Comparison of ENCODE assay signal across 9 mouse cellular contexts in genomic region chr1:180428101-180428712, GRCm38 (mm10). TPM values are rescaled to one million over a fixed set of nuclear protein-coding genes. Genes with fewer than 3 reads are reported as not detected.
DNase-seq lines count a peak whose midpoint lies in the region; ATAC-seq and TF ChIP-seq lines count a peak whose summit lies in the region.
"Had no signal": no experiment of that assay in that cellular context is flagged by ENCODE, and none has a peak within 500 bp of the region (broad histone marks: within the 10 kb centered on the region; RNA-seq: fewer than 3 reads in every experiment).

No protein-coding gene starts in this region.

- no peaks in the 10 kb centered on the region for H3K79me2 ChIP-seq in MEL (ENCODE audit: control insufficient read depth, insufficient read depth, low read length, poor library complexity)

- TF ChIP-seq RAD21 in MEL (IDR thresholded peaks at IDR 0.05; ENCODE audit: low read depth, low read length) = peak; percentile 71

- H3K27me3 ChIP-seq in liver, embryonic 12.5 days (replicated peaks) = peaks cover 35% of the 10 kb centered on the region
- H3K27me3 ChIP-seq in MEL (ENCODE audit: control insufficient read depth in 1 of 2, insufficient read depth in 2 of 2, low read length in 2 of 2) = no peaks in the 10 kb centered on the region
- peaks cover 28% of the 10 kb centered on the region for H3K27me3 ChIP-seq in heart, embryonic 12.5 days (replicated peaks)
- H3K27me3 ChIP-seq: hindbrain, embryonic 15.5 days had no signal

- H3K4me1 ChIP-seq in liver, embryonic 12.5 days = peaks cover 20% of the 10 kb centered on the region
- peaks cover 3 to 21% of the 10 kb centered on the region in 2 experiments for H3K4me1 ChIP-seq in MEL (ENCODE audit: control insufficient read depth in 1 of 2, insufficient read depth in 2 of 2, low read length in 2 of 2)
- peaks cover 18% of the 10 kb centered on the region for H3K4me1 ChIP-seq in heart, embryonic 12.5 days (replicated peaks)

- no peaks in the 10 kb centered on the region for H3K36me3 ChIP-seq in liver, embryonic 12.5 days
- peaks cover 0 to 9% of the 10 kb centered on the region in 2 experiments; a peak in 2 of 4 replicates for H3K36me3 ChIP-seq in MEL (ENCODE audit: control insufficient read depth in 1 of 2, insufficient read depth in 2 of 2, low read length in 2 of 2)
- H3K36me3 ChIP-seq in heart, embryonic 12.5 days = no peaks in the 10 kb centered on the region
- H3K36me3 ChIP-seq: hindbrain, embryonic 15.5 days had no signal

- 17% methylated on average over 9 of the region's 9 CpGs for WGBS in liver, embryonic 12.5 days (ENCODE audit: insufficient replicate concordance)
- WGBS in heart, embryonic 12.5 days = 20% methylated on average over 9 of the region's 9 CpGs

- H3K9ac ChIP-seq in liver, embryonic 12.5 days = no peak overlapping the region
- H3K9ac ChIP-seq in MEL (ENCODE audit: control insufficient read depth, low read depth, low read length, poor library complexity, severe bottlenecking) = peak overlapping the region; percentile 49
- H3K9ac ChIP-seq in heart, embryonic 12.5 days = no peak overlapping the region
- H3K9ac ChIP-seq: hindbrain, embryonic 15.5 days had no signal

- no peak for TF ChIP-seq POLR2A in MEL (IDR thresholded peaks at IDR 0.05; ENCODE audit: control insufficient read depth in 1 of 2, insufficient read depth in 1 of 2, low read depth in 1 of 2, low read length in 2 of 2, poor library complexity in 1 of 2)

- intact Hi-C loops in left cerebral cortex, postnatal 25 days (cut with DNase I) = loop anchor here (5.0 to 10.0 kb wide), 2 partner anchors 139 to 253 kb away; partner anchors contain the start of gene Parp1

- no peaks in the 10 kb centered on the region for H3K9me3 ChIP-seq in liver, embryonic 12.5 days (replicated peaks)
- H3K9me3 ChIP-seq in MEL (replicated peaks; ENCODE audit: insufficient read depth, low read length) = no peaks in the 10 kb centered on the region
- H3K9me3 ChIP-seq in heart, embryonic 12.5 days (replicated peaks) = no peaks in the 10 kb centered on the region
- H3K9me3 ChIP-seq: hindbrain, embryonic 15.5 days had no signal

- DNase-seq in liver = peak; percentile 44
- DNase-seq in MEL (ENCODE audit: low read depth, low spot score) = peak; percentile 87
- DNase-seq in c-Kit-positive CD71-negative TER-119-negative erythroid progenitor cells, embryonic 14.5 days (ENCODE audit: low read depth) = peak; percentile 76
- peak; percentile 68 to 72 for DNase-seq in left cerebral cortex, postnatal 25 days (ENCODE audit: low spot score in 2 of 2)
- peak; percentile 88 for DNase-seq in naive thymus-derived CD4-positive, alpha-beta T cell, adult 2 months (ENCODE audit: low read depth)

- H3K4me2 ChIP-seq in liver, embryonic 12.5 days = no peak overlapping the region
- H3K4me2 ChIP-seq in heart, embryonic 12.5 days = 0 out of 2 replicates have a peak overlapping the region, but pooled peaks have one; percentile 17
- H3K4me2 ChIP-seq: hindbrain, embryonic 15.5 days had no signal

- no peak overlapping the region for H3K4me3 ChIP-seq in liver, embryonic 12.5 days
- peak overlapping the region; percentile 28 to 35 for H3K4me3 ChIP-seq in MEL (ENCODE audit: control insufficient read depth in 1 of 2, insufficient read depth in 1 of 2, low read depth in 2 of 2, low read length in 2 of 2)
- H3K4me3 ChIP-seq in heart, embryonic 12.5 days = no peak overlapping the region
- H3K4me3 ChIP-seq: hindbrain, embryonic 15.5 days had no signal

- TF ChIP-seq EP300 in MEL (IDR thresholded peaks at IDR 0.05; ENCODE audit: low read depth in 1 of 2, low read length in 2 of 2) = peak in 1 of 2 experiments; percentile 35; a peak in 1 of 4 replicates

- ATAC-seq in liver, embryonic 12.5 days = no peak
- no peak for ATAC-seq in heart, embryonic 12.5 days (ENCODE audit: insufficient number of reproducible peaks, low FRiP score)
- no peak; the same call in 1 of the 2 replicates for ATAC-seq in megakaryocyte-erythroid progenitor cell, adult 5-6 weeks (replicated peaks; ENCODE audit: low FRiP score, low TSS enrichment, poor library complexity, severe bottlenecking)

- H3K27ac ChIP-seq in liver, embryonic 12.5 days = no peak overlapping the region
- peak overlapping the region; percentile 6; the same call in 1 of the 2 replicates for H3K27ac ChIP-seq in MEL (ENCODE audit: control insufficient read depth, low read depth, low read length)
- H3K27ac ChIP-seq in heart, embryonic 12.5 days (ENCODE audit: poor library complexity, severe bottlenecking) = no peak overlapping the region
- H3K27ac ChIP-seq: hindbrain, embryonic 15.5 days had no signal

- peak; percentile 92 to 98 (median 94) for TF ChIP-seq CTCF in MEL (IDR thresholded peaks at IDR 0.05 in 2 of 3, conservative IDR thresholded peaks at IDR 0.05 in 1 of 3; ENCODE audit: control insufficient read depth in 1 of 3, insufficient read depth in 1 of 3, low read depth in 2 of 3, low read length in 3 of 3, poor library complexity in 1 of 3, severe bottlenecking in 1 of 3)

TF ChIP-seq in MEL, 35 proteins besides CTCF, POLR2A, EP300 and RAD21:
- TF ChIP-seq RCOR1 (IDR thresholded peaks at IDR 0.05; ENCODE audit: low read depth, low read length) = no peak
- no peak for TF ChIP-seq ZKSCAN1 (IDR thresholded peaks at IDR 0.05; ENCODE audit: low read depth, low read length)
- TF ChIP-seq CHD1 (IDR thresholded peaks at IDR 0.05; ENCODE audit: low read depth, low read length) = no peak
- no peak for TF ChIP-seq MAFK (IDR thresholded peaks at IDR 0.05; ENCODE audit: borderline replicate concordance, low read depth, low read length)
- no peak for TF ChIP-seq MYB (IDR thresholded peaks at IDR 0.05; ENCODE audit: low read depth, low read length)
- TF ChIP-seq SMC3 (IDR thresholded peaks at IDR 0.05; ENCODE audit: low read depth, low read length) = peak; percentile 96
- no peak for TF ChIP-seq TAL1 (IDR thresholded peaks at IDR 0.05; ENCODE audit: low read length)
- TF ChIP-seq CHD2 (IDR thresholded peaks at IDR 0.05; ENCODE audit: low read length) = no peak
- TF ChIP-seq ZNF384 (IDR thresholded peaks at IDR 0.05; ENCODE audit: low read depth, low read length) = peak; percentile 90
- TF ChIP-seq ELF1 (IDR thresholded peaks at IDR 0.05; ENCODE audit: low read depth, low read length) = no peak
- TF ChIP-seq ETS1 (IDR thresholded peaks at IDR 0.05; ENCODE audit: low read depth, low read length) = no peak; the same call in 1 of the 2 replicates
- TF ChIP-seq TCF12 (IDR thresholded peaks at IDR 0.05; ENCODE audit: low read depth, low read length) = no peak
- TF ChIP-seq POLR2AphosphoS5 (IDR thresholded peaks at IDR 0.05; ENCODE audit: borderline replicate concordance, low read depth, low read length) = no peak
- TF ChIP-seq GATA1 (IDR thresholded peaks at IDR 0.05; ENCODE audit: low read depth, low read length) = no peak
- TF ChIP-seq TBP (IDR thresholded peaks at IDR 0.05; ENCODE audit: low read depth, low read length) = no peak
- TF ChIP-seq USF1 (IDR thresholded peaks at IDR 0.05; ENCODE audit: low read depth, low read length) = no peak
- TF ChIP-seq MYC (IDR thresholded peaks at IDR 0.05; ENCODE audit: low read depth, low read length) = peak; percentile 95
- TF ChIP-seq UBTF (IDR thresholded peaks at IDR 0.05; ENCODE audit: borderline replicate concordance, insufficient read depth, low read depth, low read length) = no peak
- TF ChIP-seq POLR2AphosphoS2 (IDR thresholded peaks at IDR 0.05; ENCODE audit: low read length) = no peak
- peak; percentile 82 for TF ChIP-seq ZC3H11A (IDR thresholded peaks at IDR 0.05; ENCODE audit: low read depth, low read length)
- peak; percentile 94 for TF ChIP-seq MXI1 (IDR thresholded peaks at IDR 0.05; ENCODE audit: low read depth, low read length)
- peak; percentile 80 for TF ChIP-seq MAX (IDR thresholded peaks at IDR 0.05; ENCODE audit: low read length)
- TF ChIP-seq SIN3A (IDR thresholded peaks at IDR 0.05; ENCODE audit: low read length) = peak; percentile 75
- TF ChIP-seq BHLHE40 (IDR thresholded peaks at IDR 0.05; ENCODE audit: borderline replicate concordance, low read depth, low read length) = 0 out of 2 replicates have a peak, but pooled peaks have one; percentile 31

RNA-seq across cellular contexts. Expression of gene Stum, which starts 55.1 kb away (rescaled TPM):
- polyA plus RNA-seq in liver, embryonic 12.5 days (2016; fragmentation: Nextera tagmentation; extraction: Ambion mirVana) = 0.07 and 0.28 TPM in 2 replicates
- total RNA-seq in MEL (2012; rRNA removed) = not detected in 2 replicates
- polyA plus RNA-seq in MEL (2012; ENCODE audit: insufficient read depth in 1 of 2, insufficient read length in 2 of 2, low read depth in 1 of 2, low replicate concordance in 2 of 2, missing spikeins in 1 of 2) = not detected
- 0.10 and 0.23 TPM in 2 replicates for polyA plus RNA-seq in heart, embryonic 12.5 days (2016; fragmentation: Nextera tagmentation; extraction: Ambion mirVana)
- total RNA-seq in left cerebral cortex, postnatal 25 days (2021) = 100 to 1,000 TPM; 157 to 180 TPM
- not detected in 2 replicates for total RNA-seq in megakaryocyte-erythroid progenitor cell, adult 5-6 weeks (2014; fragmentation: Nextera tagmentation)
- total RNA-seq in megakaryocyte-erythroid progenitor cell, adult 5-6 weeks (2017) = not detected in 2 replicates

Comparison
In these comparisons a context has a peak if more than half of its experiments do, and no peak if none do; other contexts are left out.
1. H3K4me3 ChIP-seq: peak in MEL (2 of 2); none in liver, embryonic 12.5 days (single experiment) and heart, embryonic 12.5 days (single experiment).
2. RNA of gene Stum, which starts 55.1 kb away (total RNA-seq): 157 to 180 TPM in left cerebral cortex, postnatal 25 days; not detected in MEL and not detected in megakaryocyte-erythroid progenitor cell, adult 5-6 weeks; every median in the first group is over 100 times any median in the second.
3. Peak in every context shown above with its lines, with median percentiles within 50 percentile points of each other: DNase-seq.